Mouse (Mus musculus) heart, postnatal 0 days (tissue): Measurements from ENCODE around the gene Dab1. TPM values are rescaled to one million over a fixed set of nuclear protein-coding genes. Genes with fewer than 3 reads are reported as not detected.

Experiments used
- ATAC-seq: fragments of 200-750 bp; cut with Nextera tagmentation; 2 replicates; pipeline ENCODE4 v1.8.0; 2017; ENCODE audit warnings: low read depth, moderate number of reproducible peaks, moderate library complexity; ENCODE audit not compliant: insufficient read depth
- DNase-seq: peaks from one replicate; pipeline ENCODE4 v3.0.0-alpha.2; 2016; ENCODE audit warnings: low spot score
- H3K27ac ChIP-seq: fragments of 300-500 bp; sonication (generic); 2 replicates; pipeline ENCODE4 v1.5.1; 2014; ENCODE audit warnings: low read depth, mild to moderate bottlenecking
- H3K27me3 ChIP-seq: fragments of 300-500 bp; sonication (generic); 2 replicates; pipeline ENCODE4 v1.6.1; 2014; ENCODE audit warnings: low read length, mixed read lengths; ENCODE audit not compliant: control insufficient read depth, insufficient read depth
- H3K36me3 ChIP-seq: fragments of 300-500 bp; sonication (generic); replicated peaks from 2 replicates; pipeline ENCODE4 v1.6.1; 2014; ENCODE audit warnings: low read length, mixed read lengths; ENCODE audit not compliant: control insufficient read depth, insufficient read depth
- H3K4me1 ChIP-seq: fragments of 300-500 bp; sonication (generic); 2 replicates; pipeline ENCODE4 v1.6.1; 2014; ENCODE audit warnings: antibody characterized with exemption; ENCODE audit not compliant: control insufficient read depth, insufficient read depth
- H3K4me2 ChIP-seq: fragments of 300-500 bp; sonication (generic); 2 replicates; pipeline ENCODE4 v1.6.1; 2014; ENCODE audit warnings: low read depth, mild to moderate bottlenecking, low read length, moderate library complexity
- H3K4me3 ChIP-seq: fragments of 300-500 bp; sonication (generic); 2 replicates; pipeline ENCODE4 v1.5.1; 2014; ENCODE audit warnings: low read depth, low read length
- H3K9ac ChIP-seq: fragments of 300-500 bp; sonication (generic); replicated peaks from 2 replicates; pipeline ENCODE4 v1.6.1; 2014; ENCODE audit warnings: low read depth, low read length, mixed read lengths
- H3K9me3 ChIP-seq: fragments of 300-500 bp; sonication (generic); replicated peaks from 2 replicates; pipeline ENCODE4 v1.6.1; 2016; ENCODE audit warnings: low read length; ENCODE audit not compliant: control insufficient read depth
- CTCF ChIP-seq: IDR thresholded peaks from 2 replicates; pipeline ENCODE4 v1.5.1; 2016; ENCODE audit warnings: antibody characterized with exemption, control low read depth, low read depth
- EP300 ChIP-seq: IDR thresholded peaks from 2 replicates; pipeline ENCODE4 v1.6.1; 2016; ENCODE audit warnings: antibody characterized with exemption, low read depth
- WGBS: fragments of 180-500 bp; shearing (Covaris S2); extraction: QIAGEN DNeasy Blood & Tissue Kit; methylation state at CpG from one replicate; pipeline ENCODE4 v1.1.7; 2014; 5-methylcytosine and 5-hydroxymethylcytosine counted together
- polyA plus RNA-seq: library from polyadenylated mRNA; unstranded; fragments of >200 nt; fragmentation: Nextera tagmentation; extraction: Ambion mirVana; gene quantifications from 2 replicates; pipeline ENCODE4 v1.2.1, GENCODE M21; 2015
- total RNA-seq: library from RNA; depleted of rRNA; stranded (reverse); fragments of >200 nt; gene quantifications from 2 replicates; pipeline ENCODE4 v1.2.3, GENCODE M21; 2014; ENCODE audit warnings: low replicate concordance

Dab1 gene
- total and polyA plus RNA-seq, 2 experiments from 2014 or later, result 0.27 TPM; not detected in 1

DNA sequence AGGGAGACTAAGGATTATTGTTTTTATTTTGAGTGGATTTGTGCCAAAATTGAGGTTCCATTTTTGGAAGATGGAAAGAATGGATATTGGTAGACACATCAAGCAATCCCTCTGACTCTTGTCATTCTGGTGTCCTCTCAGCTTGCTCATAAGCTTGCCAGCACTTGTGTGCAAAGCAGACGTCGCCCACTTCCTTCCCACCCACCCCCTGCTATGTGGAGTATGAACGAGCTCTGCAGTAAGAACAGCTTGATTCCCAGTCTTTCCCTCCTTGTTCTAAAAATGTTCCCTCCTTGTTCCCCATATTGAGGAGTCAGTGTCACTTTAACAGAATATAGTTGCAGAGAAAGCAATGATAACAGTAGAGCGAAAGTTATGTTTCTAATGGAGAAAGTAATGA, 11.0 kb downstream of the Dab1 start:
- Histone ChIP-seq H3K27ac (no peak overlapping the region), H3K9me3 (no peaks in the 10 kb centered on the region), H3K27me3 (no peaks in the 10 kb centered on the region), H3K4me2 (no peak overlapping the region), H3K4me1 (no peaks in the 10 kb centered on the region), H3K36me3 (no peaks in the 10 kb centered on the region), H3K4me3 (no peak overlapping the region), H3K9ac (no peak overlapping the region)
- no peak for ATAC-seq
- WGBS, result 57% methylated on average over 4 of the region's 4 CpGs
- TF ChIP-seq EP300, result no peak
- TF ChIP-seq CTCF, result no peak
- no peak for DNase-seq

DNA sequence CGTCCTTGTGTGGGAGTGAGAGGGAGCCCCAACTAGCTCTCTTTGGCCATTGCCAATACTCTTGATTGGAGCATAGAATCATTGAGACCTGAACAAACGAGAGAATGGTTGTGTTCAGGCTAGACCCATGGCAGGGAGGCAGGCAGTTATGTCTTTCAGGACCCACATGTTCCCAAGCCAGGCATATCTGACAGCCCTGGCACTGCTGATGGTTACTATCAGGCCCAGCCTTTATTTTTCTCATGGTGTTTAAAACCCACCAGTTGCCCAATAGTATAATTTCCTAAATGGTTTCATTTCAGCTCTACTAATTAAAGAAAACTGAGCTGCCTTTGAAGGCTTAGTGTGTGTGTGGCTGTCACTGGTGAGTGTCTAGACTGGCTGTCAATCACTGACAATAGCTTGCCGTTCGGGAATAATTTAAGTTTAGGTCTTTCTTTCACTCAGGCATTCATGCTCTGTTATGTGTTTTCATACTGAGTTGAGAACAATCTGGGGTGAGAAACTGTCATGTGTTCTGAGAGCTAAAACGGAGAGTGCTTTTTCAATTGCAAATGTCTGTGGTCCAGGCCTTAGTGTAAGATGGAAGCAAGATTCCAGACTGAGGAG, 17.1 kb downstream of the Dab1 start:
- ATAC-seq (no peak), DNase-seq (no peak)
- WGBS, result 55% methylated on average over 5 of the region's 5 CpGs
- H3K4me2 ChIP-seq, result no peak overlapping the region
- no peak overlapping the region for H3K9ac ChIP-seq
- TF ChIP-seq EP300 (no peak), CTCF (no peak)
- no peaks in the 10 kb centered on the region for H3K4me1 ChIP-seq
- H3K27me3 ChIP-seq, result no peaks in the 10 kb centered on the region
- H3K9me3 ChIP-seq, result no peaks in the 10 kb centered on the region
- H3K36me3 ChIP-seq, result no peaks in the 10 kb centered on the region
- no peak overlapping the region for H3K27ac ChIP-seq
- no peak overlapping the region for H3K4me3 ChIP-seq

DNA sequence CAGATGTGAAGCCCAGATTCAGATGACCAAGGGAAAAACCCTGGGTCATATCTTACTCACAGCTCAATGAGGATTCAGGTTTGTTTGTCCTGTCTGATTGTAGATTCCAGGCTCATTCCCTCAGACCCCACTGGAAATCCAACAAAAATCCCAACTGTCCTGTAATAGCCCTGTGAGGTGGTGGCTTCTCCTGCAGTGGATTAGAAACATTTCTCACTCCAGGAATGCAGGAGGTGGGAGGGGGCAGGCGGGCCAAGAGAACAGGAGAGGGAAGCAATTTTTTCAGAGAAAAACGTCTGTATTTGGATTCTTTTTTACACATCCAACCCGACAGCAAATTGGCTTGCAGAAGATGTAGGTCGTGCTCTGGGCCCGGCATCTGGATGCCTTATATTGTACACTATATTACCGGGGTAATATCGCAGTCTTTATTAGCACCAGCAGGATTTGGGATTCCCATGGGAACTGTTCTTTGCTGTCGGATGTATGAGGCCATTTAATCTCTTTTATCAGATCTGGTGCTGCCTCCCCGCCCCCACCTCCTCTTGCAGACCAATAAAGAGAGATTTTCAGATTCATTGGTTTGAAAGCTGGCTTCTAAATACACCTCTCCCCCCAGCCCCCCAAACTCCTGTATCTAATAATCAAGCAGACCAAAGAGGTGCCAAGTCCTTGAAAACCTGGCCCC, 29.2 kb downstream of the Dab1 start:
- Histone ChIP-seq H3K4me2 (no peak overlapping the region), H3K4me1 (no peaks in the 10 kb centered on the region), H3K9ac (no peak overlapping the region), H3K9me3 (no peaks in the 10 kb centered on the region), H3K36me3 (no peaks in the 10 kb centered on the region), H3K27me3 (no peaks in the 10 kb centered on the region), H3K4me3 (no peak overlapping the region), H3K27ac (no peak overlapping the region)
- DNase-seq, result no peak
- WGBS, result 58% methylated on average over 9 of the region's 9 CpGs
- TF ChIP-seq CTCF, result no peak
- TF ChIP-seq EP300, result no peak
- no peak for ATAC-seq

DNA sequence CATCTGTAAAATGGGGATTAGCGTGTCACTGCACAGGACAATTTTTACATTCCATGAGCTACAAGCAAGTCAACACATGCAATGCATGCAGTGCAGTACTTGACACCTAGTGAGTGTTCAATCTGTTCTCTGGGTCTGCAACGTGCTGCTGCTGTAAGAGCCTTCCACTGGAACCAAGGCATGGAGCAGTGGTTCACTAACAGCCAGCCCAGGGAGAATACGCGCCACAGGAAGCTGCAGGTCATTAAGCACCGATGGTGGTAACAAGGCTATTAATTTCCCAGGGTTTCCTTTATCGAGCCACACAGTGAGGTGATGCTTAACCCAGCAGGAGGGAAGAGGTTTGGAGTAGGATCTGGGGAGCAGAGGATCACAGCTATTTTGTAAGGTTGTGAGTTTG, 36.6 kb downstream of the Dab1 start:
- no peak for TF ChIP-seq CTCF
- no peak for TF ChIP-seq EP300
- ATAC-seq, result no peak
- Histone ChIP-seq H3K27ac (no peak overlapping the region), H3K36me3 (no peaks in the 10 kb centered on the region), H3K4me2 (no peak overlapping the region), H3K9ac (no peak overlapping the region), H3K4me3 (no peak overlapping the region), H3K9me3 (no peaks in the 10 kb centered on the region), H3K27me3 (0 out of 2 replicates have a peak, but pooled peaks cover 5% of the 10 kb centered on the region), H3K4me1 (no peaks in the 10 kb centered on the region)
- no peak for DNase-seq
- WGBS, result 28% methylated on average over 6 of the region's 6 CpGs

DNA sequence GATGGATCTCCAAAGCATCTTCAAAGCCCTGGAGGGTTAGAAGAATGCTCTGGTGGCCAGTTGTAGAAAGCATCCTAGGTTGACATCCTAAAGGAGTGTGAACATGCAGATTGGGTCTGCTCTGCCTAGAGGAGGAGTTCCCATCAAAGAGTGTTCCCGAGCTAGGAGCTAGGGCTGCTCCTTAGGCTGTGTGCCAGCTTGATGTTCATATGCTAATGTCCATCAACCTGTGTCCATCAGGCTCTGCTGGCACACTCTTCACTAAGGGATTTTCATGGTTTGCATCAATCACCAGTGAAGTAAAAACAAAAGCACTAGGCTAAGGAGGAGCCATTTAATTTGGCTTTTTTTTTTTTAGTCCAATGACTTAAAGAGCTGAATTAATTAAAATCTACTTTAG, 42.2 kb downstream of the Dab1 start:
- H3K4me2 ChIP-seq, result no peak overlapping the region
- DNase-seq (no peak), ATAC-seq (no peak)
- H3K9ac ChIP-seq, result no peak overlapping the region
- no peaks in the 10 kb centered on the region for H3K36me3 ChIP-seq
- no peak overlapping the region for H3K27ac ChIP-seq
- H3K4me3 ChIP-seq, result no peak overlapping the region
- H3K27me3 ChIP-seq, result no peaks in the 10 kb centered on the region
- no peaks in the 10 kb centered on the region for H3K9me3 ChIP-seq
- TF ChIP-seq EP300 (no peak), CTCF (no peak)
- no peaks in the 10 kb centered on the region for H3K4me1 ChIP-seq
- WGBS, result 52% methylated on average over 1 of the region's 1 CpGs

DNA sequence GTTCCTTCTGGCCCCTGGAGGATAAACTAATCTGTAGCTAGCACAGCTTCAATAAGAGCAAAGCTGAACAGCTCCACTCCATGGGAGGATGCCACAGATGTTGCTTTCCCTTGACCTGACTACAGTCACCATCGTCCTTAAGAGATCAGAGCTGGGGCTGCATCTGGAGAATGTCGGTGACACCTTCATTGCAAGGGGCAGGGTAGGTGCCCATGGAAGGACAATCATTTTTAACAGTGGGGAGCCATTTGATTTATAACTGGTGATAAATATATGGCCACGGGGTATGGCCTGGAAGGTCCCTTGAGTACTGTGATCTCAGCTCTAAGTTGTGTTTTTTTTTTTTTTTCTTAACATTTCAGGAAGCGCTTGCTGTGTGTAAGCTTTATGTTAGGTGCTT, 48.3 kb downstream of the Dab1 start:
- H3K4me2 ChIP-seq, result no peak overlapping the region
- H3K9me3 ChIP-seq, result no peaks in the 10 kb centered on the region
- TF ChIP-seq EP300 (no peak), CTCF (no peak)
- no peak overlapping the region for H3K4me3 ChIP-seq
- H3K4me1 ChIP-seq, result no peaks in the 10 kb centered on the region
- H3K9ac ChIP-seq, result no peak overlapping the region
- no peaks in the 10 kb centered on the region for H3K36me3 ChIP-seq
- ATAC-seq (no peak), DNase-seq (no peak)
- WGBS, result 55% methylated on average over 4 of the region's 4 CpGs
- no peaks in the 10 kb centered on the region for H3K27me3 ChIP-seq
- H3K27ac ChIP-seq, result no peak overlapping the region
